In the genomic region with DNA sequence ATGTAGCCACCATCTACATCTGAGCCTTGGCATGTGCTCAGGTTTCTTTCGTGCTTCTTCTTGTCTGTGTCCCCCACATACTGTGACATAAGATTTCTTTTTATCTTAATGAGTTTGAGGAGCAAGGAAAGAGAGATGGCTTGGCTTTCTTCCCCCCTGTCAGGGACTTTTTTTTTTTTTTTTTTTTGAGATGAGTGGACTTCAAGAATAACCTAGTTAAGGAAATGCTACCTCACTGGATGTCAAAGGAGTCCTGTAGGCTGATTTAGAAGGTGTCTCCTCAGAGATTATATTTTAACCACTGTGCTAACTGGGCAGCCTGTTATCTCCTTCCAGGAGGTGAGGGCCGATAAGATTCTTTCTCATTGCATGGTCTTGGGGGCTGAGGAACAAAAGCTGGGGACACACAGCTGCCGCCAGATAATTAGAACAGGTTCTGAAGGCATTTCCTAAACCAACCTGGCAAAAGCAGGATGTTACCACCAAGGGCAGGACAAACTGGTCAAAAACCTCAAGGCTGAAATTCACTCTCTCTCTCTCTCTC, we compare ENCODE assay signal across 26 mouse cellular contexts. TPM values are rescaled to one million over a fixed set of nuclear protein-coding genes. Genes with fewer than 3 reads are reported as not detected.
DNase-seq lines count a peak whose midpoint lies in the region; ATAC-seq and TF ChIP-seq lines count a peak whose summit lies in the region.
"Had no signal": no experiment of that assay in that cellular context is flagged by ENCODE, and none has a peak within 500 bp of the region (broad histone marks: within the 10 kb centered on the region; RNA-seq: fewer than 3 reads in every experiment).

No protein-coding gene starts in this region.

- peaks cover 0 to 9% of the 10 kb centered on the region in 2 experiments; a peak in 2 of 4 replicates for H3K36me3 ChIP-seq in MEL (ENCODE audit: control insufficient read depth in 1 of 2, insufficient read depth in 2 of 2, low read length in 2 of 2)
- H3K36me3 ChIP-seq: embryonic facial prominence, embryonic 13.5 days; embryonic facial prominence, embryonic 15.5 days; forebrain, embryonic 10.5 days; forebrain, embryonic 12.5 days had no signal

- intact Hi-C loops in heart, postnatal 10 days (cut with DNase I) = no loop called here

- peaks cover 0 to 24% of the 10 kb centered on the region in 2 experiments; a peak in 1 of 4 replicates for H3K4me1 ChIP-seq in MEL (ENCODE audit: control insufficient read depth in 1 of 2, insufficient read depth in 2 of 2, low read length in 2 of 2)

- H3K4me3 ChIP-seq in MEL (ENCODE audit: control insufficient read depth in 1 of 2, insufficient read depth in 1 of 2, low read depth in 2 of 2, low read length in 2 of 2) = no peak overlapping the region
- H3K4me3 ChIP-seq: embryonic facial prominence, embryonic 13.5 days; embryonic facial prominence, embryonic 15.5 days; erythroblast, embryonic 14.5 days; forebrain, embryonic 10.5 days; forebrain, embryonic 12.5 days had no signal

- peak; percentile 61 for DNase-seq in MEL (ENCODE audit: low read depth, low spot score)
- peak; percentile 65 for DNase-seq in yolk sac, embryonic 10.5 days (ENCODE audit: low spot score)
- DNase-seq in adrenal gland, adult 8-10 months = no peak
- no peak for DNase-seq in heart, postnatal 10 days
- DNase-seq in retina, embryonic 14.5 days (ENCODE audit: low spot score) = no peak
- DNase-seq: adrenal gland, postnatal 10 days; adrenal gland, postnatal 25 days; cerebellum, adult 11 months; cerebellum, adult 18-20 months; cerebellum, adult 8-10 months; cerebellum, adult 9-11 months; cerebellum, postnatal 14 days; cerebellum, postnatal 36 days; embryo, embryonic 11 days had no signal

- H3K79me2 ChIP-seq in MEL (ENCODE audit: control insufficient read depth, insufficient read depth, low read length, poor library complexity) = no peaks in the 10 kb centered on the region

- H3K9ac ChIP-seq in MEL (ENCODE audit: control insufficient read depth, low read depth, low read length, poor library complexity, severe bottlenecking) = no peak overlapping the region
- H3K9ac ChIP-seq: embryonic facial prominence, embryonic 13.5 days; embryonic facial prominence, embryonic 15.5 days; forebrain, embryonic 12.5 days had no signal

- TF ChIP-seq POLR2A in MEL (IDR thresholded peaks at IDR 0.05; ENCODE audit: control insufficient read depth in 1 of 2, insufficient read depth in 1 of 2, low read depth in 1 of 2, low read length in 2 of 2, poor library complexity in 1 of 2) = no peak

- TF ChIP-seq RAD21 in MEL (IDR thresholded peaks at IDR 0.05; ENCODE audit: low read depth, low read length) = no peak

- no peak for TF ChIP-seq CTCF in MEL (IDR thresholded peaks at IDR 0.05 in 2 of 3, conservative IDR thresholded peaks at IDR 0.05 in 1 of 3; ENCODE audit: control insufficient read depth in 1 of 3, insufficient read depth in 1 of 3, low read depth in 2 of 3, low read length in 3 of 3, poor library complexity in 1 of 3, severe bottlenecking in 1 of 3)

- no peak overlapping the region for H3K27ac ChIP-seq in MEL (ENCODE audit: control insufficient read depth, low read depth, low read length)
- H3K27ac ChIP-seq: embryonic facial prominence, embryonic 13.5 days; embryonic facial prominence, embryonic 15.5 days; forebrain, embryonic 10.5 days; forebrain, embryonic 12.5 days had no signal

- no peaks in the 10 kb centered on the region for H3K9me3 ChIP-seq in MEL (replicated peaks; ENCODE audit: insufficient read depth, low read length)
- H3K9me3 ChIP-seq: embryonic facial prominence, embryonic 13.5 days; embryonic facial prominence, embryonic 15.5 days; forebrain, embryonic 10.5 days; forebrain, embryonic 12.5 days had no signal

- peak; percentile 15 for ATAC-seq in megakaryocyte progenitor cell, adult 5-6 weeks (replicated peaks; ENCODE audit: poor library complexity)
- ATAC-seq: activated CD4-positive, CD25-positive, alpha-beta regulatory T cell, adult 4 months; forebrain, embryonic 14.5 days; forebrain, embryonic 16.5 days; Patski had no signal

- peaks cover 0 to 2% of the 10 kb centered on the region in 2 experiments; a peak in 1 of 4 replicates for H3K27me3 ChIP-seq in MEL (ENCODE audit: control insufficient read depth in 1 of 2, insufficient read depth in 2 of 2, low read length in 2 of 2)
- H3K27me3 ChIP-seq: embryonic facial prominence, embryonic 13.5 days; embryonic facial prominence, embryonic 15.5 days; forebrain, embryonic 12.5 days; Patski had no signal

- peak; percentile 78 to 80 for TF ChIP-seq EP300 in MEL (IDR thresholded peaks at IDR 0.05; ENCODE audit: low read depth in 1 of 2, low read length in 2 of 2)

TF ChIP-seq in MEL, 35 proteins besides CTCF, POLR2A, EP300 and RAD21:
- TF ChIP-seq ZKSCAN1 (IDR thresholded peaks at IDR 0.05; ENCODE audit: low read depth, low read length) = no peak
- TF ChIP-seq CHD1 (IDR thresholded peaks at IDR 0.05; ENCODE audit: low read depth, low read length) = no peak
- no peak for TF ChIP-seq ZMIZ1 (IDR thresholded peaks at IDR 0.05; ENCODE audit: low read depth, low read length)
- no peak for TF ChIP-seq SMC3 (IDR thresholded peaks at IDR 0.05; ENCODE audit: low read depth, low read length)
- no peak for TF ChIP-seq E2F4 (IDR thresholded peaks at IDR 0.05; ENCODE audit: borderline replicate concordance, low read depth, low read length)
- no peak for TF ChIP-seq USF2 (IDR thresholded peaks at IDR 0.05; ENCODE audit: borderline replicate concordance in 1 of 2, insufficient read depth in 1 of 2, low read depth in 1 of 2, low read length in 2 of 2)
- no peak for TF ChIP-seq BHLHE40 (IDR thresholded peaks at IDR 0.05; ENCODE audit: borderline replicate concordance, low read depth, low read length)
- no peak for TF ChIP-seq JUND (IDR thresholded peaks at IDR 0.05; ENCODE audit: low read depth, low read length)
- TF ChIP-seq ZC3H11A (IDR thresholded peaks at IDR 0.05; ENCODE audit: low read depth, low read length) = no peak
- no peak for TF ChIP-seq MAX (IDR thresholded peaks at IDR 0.05; ENCODE audit: low read length)
- no peak for TF ChIP-seq MYB (IDR thresholded peaks at IDR 0.05; ENCODE audit: low read depth, low read length)
- no peak for TF ChIP-seq GABPA (IDR thresholded peaks at IDR 0.05; ENCODE audit: low read depth, low read length)
- no peak for TF ChIP-seq MAFK (IDR thresholded peaks at IDR 0.05; ENCODE audit: borderline replicate concordance, low read depth, low read length)
- peak; percentile 76 for TF ChIP-seq RCOR1 (IDR thresholded peaks at IDR 0.05; ENCODE audit: low read depth, low read length)
- no peak for TF ChIP-seq UBTF (IDR thresholded peaks at IDR 0.05; ENCODE audit: borderline replicate concordance, insufficient read depth, low read depth, low read length)
- TF ChIP-seq MYC (IDR thresholded peaks at IDR 0.05; ENCODE audit: low read depth, low read length) = no peak
- TF ChIP-seq TAL1 (IDR thresholded peaks at IDR 0.05; ENCODE audit: low read length) = peak; percentile 68
- no peak for TF ChIP-seq POLR2AphosphoS5 (IDR thresholded peaks at IDR 0.05; ENCODE audit: borderline replicate concordance, low read depth, low read length)
- TF ChIP-seq USF1 (IDR thresholded peaks at IDR 0.05; ENCODE audit: low read depth, low read length) = no peak
- TF ChIP-seq ELF1 (IDR thresholded peaks at IDR 0.05; ENCODE audit: low read depth, low read length) = no peak
- TF ChIP-seq NRF1 (IDR thresholded peaks at IDR 0.05; ENCODE audit: insufficient read depth, low read depth, low read length, poor library complexity, severe bottlenecking) = no peak
- TF ChIP-seq ETS1 (IDR thresholded peaks at IDR 0.05; ENCODE audit: low read depth, low read length) = peak; percentile 57; the same call in 1 of the 2 replicates
- TF ChIP-seq TBP (IDR thresholded peaks at IDR 0.05; ENCODE audit: low read depth, low read length) = no peak
- no peak for TF ChIP-seq MAZ (IDR thresholded peaks at IDR 0.05; ENCODE audit: low read depth, low read length)
- TF ChIP-seq POLR2AphosphoS2 (IDR thresholded peaks at IDR 0.05; ENCODE audit: low read length) = no peak
- TF ChIP-seq TCF12 (IDR thresholded peaks at IDR 0.05; ENCODE audit: low read depth, low read length) = peak; percentile 80
- no peak for TF ChIP-seq CHD2 (IDR thresholded peaks at IDR 0.05; ENCODE audit: low read length)
- TF ChIP-seq GATA1 (IDR thresholded peaks at IDR 0.05; ENCODE audit: low read depth, low read length) = peak; percentile 89
- no peak for TF ChIP-seq KAT2A (conservative IDR thresholded peaks at IDR 0.05; ENCODE audit: low read depth, low read length)
- no peak for TF ChIP-seq HCFC1 (IDR thresholded peaks at IDR 0.05; ENCODE audit: low read depth, low read length)
- TF ChIP-seq SIN3A (IDR thresholded peaks at IDR 0.05; ENCODE audit: low read length) = no peak
- TF ChIP-seq NELFE (IDR thresholded peaks at IDR 0.05; ENCODE audit: low read depth, low read length) = no peak
- no peak for TF ChIP-seq MXI1 (IDR thresholded peaks at IDR 0.05; ENCODE audit: low read depth, low read length)
- TF ChIP-seq MEF2A (IDR thresholded peaks at IDR 0.05; ENCODE audit: extremely low read depth, insufficient replicate concordance, low read depth, low read length, poor library complexity, severe bottlenecking) = no peak
- TF ChIP-seq ZNF384 (IDR thresholded peaks at IDR 0.05; ENCODE audit: low read depth, low read length) = peak; percentile 76

RNA-seq across cellular contexts. Expression of a gene that starts 4.7 kb away (rescaled TPM):
- total RNA-seq in MEL (2012; rRNA removed) = not detected in 2 replicates
- polyA plus RNA-seq in MEL (2012; ENCODE audit: insufficient read depth in 1 of 2, insufficient read length in 2 of 2, low read depth in 1 of 2, low replicate concordance in 2 of 2, missing spikeins in 1 of 2) = not detected
- total RNA-seq in megakaryocyte progenitor cell, adult 5-6 weeks (2015) = 0.27 TPM in 1 of 2 replicates, not detected in the other
- total RNA-seq in megakaryocyte progenitor cell, adult 5-6 weeks (2017) = not detected in 2 replicates
- under 1 TPM in 3 of 4 experiments, not detected in 1; 0.21 to 0.78 (median 0.49) TPM for total RNA-seq in adrenal gland, adult 8-10 months (2022)
- not detected for total RNA-seq in heart, postnatal 10 days (2021)
- total RNA-seq: adrenal gland, postnatal 25 days; common myeloid progenitor, adult 5-6 weeks; ES-E14 had no signal
- polyA plus RNA-seq: activated CD4-positive, CD25-positive, alpha-beta regulatory T cell, adult 4 months; embryonic facial prominence, embryonic 13.5 days; embryonic facial prominence, embryonic 15.5 days; forebrain, embryonic 10.5 days; forebrain, embryonic 14.5 days had no signal

RNA-seq across cellular contexts. Expression of a gene that starts 55.1 kb away (rescaled TPM):
- total RNA-seq in MEL (2012; rRNA removed) = 18.0 and 18.8 TPM in 2 replicates
- 10 to 100 TPM in 1 of 2 experiments, not detected in 1; 20.4 TPM for polyA plus RNA-seq in MEL (2012; ENCODE audit: insufficient read depth in 1 of 2, insufficient read length in 2 of 2, low read depth in 1 of 2, low replicate concordance in 2 of 2, missing spikeins in 1 of 2)
- 11.3 and 17.1 TPM in 2 replicates for total RNA-seq in megakaryocyte progenitor cell, adult 5-6 weeks (2015)
- total RNA-seq in megakaryocyte progenitor cell, adult 5-6 weeks (2017) = 20.1 and 25.1 TPM in 2 replicates
- total RNA-seq in adrenal gland, adult 8-10 months (2022) = 10 to 100 TPM; 25.3 to 39.6 (median 34.3) TPM
- total RNA-seq in heart, postnatal 10 days (2021) = 10 to 100 TPM; 35.6 to 39.4 TPM

Comparison
In these comparisons a context has a peak if more than half of its experiments do, and no peak if none do; other contexts are left out.
1. DNase-seq: peak in MEL (single experiment) and yolk sac, embryonic 10.5 days (single experiment); none in adrenal gland, adult 8-10 months (single experiment), heart, postnatal 10 days (0 of 2) and retina, embryonic 14.5 days (single experiment).